Mouse (Mus musculus) thymus, postnatal 4 days (tissue): ENCODE measurements around the gene Grb2.

Source experiments
- DNase-seq: peaks from one replicate; pipeline ENCODE4 v3.0.0; 2021

Gene Grb2

DNA sequence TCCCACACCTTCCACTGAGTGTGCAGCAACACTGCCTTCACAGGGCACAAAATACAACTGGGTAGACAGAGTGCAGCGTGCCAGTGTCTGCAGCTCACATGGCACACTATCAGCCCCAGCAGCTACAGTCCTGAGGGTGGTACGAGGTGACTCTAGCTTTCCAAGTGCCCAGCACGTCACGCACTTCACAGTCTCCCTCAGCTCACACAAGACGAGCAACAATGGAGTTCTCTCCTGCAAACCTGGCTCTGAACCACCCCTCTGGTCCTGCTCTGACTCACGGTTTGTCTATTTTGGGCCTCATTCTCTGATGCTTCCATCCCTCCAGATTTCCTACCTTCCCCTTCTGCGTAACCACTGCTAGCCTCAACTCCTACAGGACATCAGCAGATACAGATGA, 108.7 kb downstream of the Grb2 start:
- no peak for DNase-seq

DNA sequence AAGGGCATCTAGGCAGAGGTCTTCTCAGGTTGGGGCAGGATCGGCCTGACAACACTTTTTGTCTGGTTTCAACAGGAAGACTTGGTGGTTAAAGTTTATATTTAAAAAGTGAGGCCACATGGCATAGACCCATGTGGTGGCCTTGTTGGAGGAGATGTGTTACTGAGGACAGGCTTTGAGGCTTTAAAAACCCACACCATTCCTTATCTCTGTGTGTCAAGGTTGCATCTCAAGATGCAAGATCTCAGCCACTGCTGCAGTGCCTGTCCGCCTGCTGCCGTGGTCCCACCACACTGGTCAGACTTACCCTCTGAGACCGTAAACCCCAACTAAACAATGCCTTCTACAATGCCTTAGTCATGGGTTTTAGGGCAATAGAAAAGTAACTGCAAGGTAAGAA, 110.1 kb downstream of the Grb2 start:
- no peak for DNase-seq

DNA sequence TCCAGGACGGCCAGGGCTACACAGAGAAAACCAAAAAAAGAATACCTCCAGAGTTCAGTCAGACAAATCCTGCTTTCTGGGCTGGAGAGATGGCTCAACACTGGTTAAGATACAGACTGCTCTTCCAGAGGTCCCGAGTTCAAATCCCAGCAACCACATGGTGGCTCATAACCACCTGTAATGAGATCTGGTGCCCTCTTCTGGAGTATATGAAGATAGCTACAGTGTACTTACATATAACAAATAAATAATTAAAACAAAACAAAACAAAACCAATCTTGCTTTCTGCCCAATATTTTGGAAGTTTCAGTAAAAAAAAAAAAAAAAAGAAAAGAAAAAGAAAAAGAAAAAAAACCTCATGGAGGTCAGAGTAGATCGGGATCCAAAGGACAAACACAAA, 113.2 kb downstream of the Grb2 start:
- DNase-seq, result no peak
